Mouse (Mus musculus) midbrain, embryonic 13.5 days (tissue): ENCODE data around the gene 2010109A12Rik. TPM values are rescaled to one million over a fixed set of nuclear protein-coding genes. Genes with fewer than 3 reads are reported as not detected.

Experiments used
- ATAC-seq: fragments of 200-750 bp; cut with Nextera tagmentation; 2 replicates; pipeline ENCODE4 v1.8.0; 2017; ENCODE audit warnings: mild to moderate bottlenecking, moderate TSS enrichment, moderate library complexity
- H3K27ac ChIP-seq: fragments of 300-500 bp; sonication (generic); 2 replicates; pipeline ENCODE4 v1.5.1; 2015; ENCODE audit warnings: inconsistent platforms, mild to moderate bottlenecking, moderate library complexity
- H3K27me3 ChIP-seq: fragments of 300-500 bp; sonication (generic); 2 replicates; pipeline ENCODE4 v1.6.1; 2015; ENCODE audit warnings: mild to moderate bottlenecking, inconsistent platforms
- H3K36me3 ChIP-seq: fragments of 300-500 bp; sonication (generic); 2 replicates; pipeline ENCODE4 v1.6.1; 2015; ENCODE audit warnings: mild to moderate bottlenecking, inconsistent platforms
- H3K4me1 ChIP-seq: fragments of 300-500 bp; sonication (generic); replicated peaks from 2 replicates; pipeline ENCODE4 v1.6.1; 2015; ENCODE audit warnings: inconsistent platforms
- H3K4me2 ChIP-seq: fragments of 300-500 bp; sonication (generic); replicated peaks from 2 replicates; pipeline ENCODE4 v1.6.1; 2015; ENCODE audit warnings: moderate library complexity, mild to moderate bottlenecking, inconsistent platforms
- H3K4me3 ChIP-seq: fragments of 300-500 bp; sonication (generic); replicated peaks from 2 replicates; pipeline ENCODE4 v1.5.1; 2015; ENCODE audit warnings: mild to moderate bottlenecking, inconsistent platforms
- H3K9ac ChIP-seq: fragments of 300-500 bp; sonication (generic); replicated peaks from 2 replicates; pipeline ENCODE4 v1.6.1; 2015; ENCODE audit warnings: mild to moderate bottlenecking, inconsistent platforms
- H3K9me3 ChIP-seq: fragments of 300-500 bp; sonication (generic); 2 replicates; pipeline ENCODE4 v1.6.1; 2016; ENCODE audit warnings: mild to moderate bottlenecking, inconsistent platforms
- WGBS: fragments of 180-500 bp; shearing (Covaris S2); methylation state at CpG from one replicate; pipeline ENCODE4 v1.1.7; 2015; 5-methylcytosine and 5-hydroxymethylcytosine counted together
- polyA plus RNA-seq: library from polyadenylated mRNA; unstranded; fragments of >200 nt; fragmentation: Nextera tagmentation; extraction: Ambion mirVana; gene quantifications from 2 replicates; pipeline ENCODE4 v1.2.1, GENCODE M21; 2015

The 2010109A12Rik gene
- polyA plus RNA-seq, 1 experiment from 2014 or later = 2.4 TPM

DNA sequence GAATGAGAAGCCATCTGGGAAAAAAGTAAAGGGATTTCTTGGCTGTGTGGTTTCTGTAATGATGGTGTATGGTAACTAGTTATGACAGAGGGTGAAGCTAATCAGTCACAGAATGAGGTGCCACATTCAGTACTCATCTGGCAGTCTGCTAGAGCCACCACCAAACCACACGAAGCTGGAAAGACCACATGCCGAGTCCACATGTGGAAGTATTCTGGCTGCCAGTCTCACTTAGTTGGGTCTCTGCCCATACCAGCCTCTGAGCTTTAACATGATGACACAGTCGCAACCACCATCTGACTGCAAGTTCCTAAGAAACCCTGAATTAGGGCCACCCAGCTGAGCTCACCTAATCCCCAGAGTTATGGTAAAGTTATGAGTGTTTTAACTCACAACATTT lies 54.7 kb downstream of the 2010109A12Rik start:
- 71% methylated on average over 3 of the region's 3 CpGs for WGBS
- H3K4me2 ChIP-seq = no peak overlapping the region
- no peak for ATAC-seq
- no peak overlapping the region for H3K27ac ChIP-seq
- H3K4me3 ChIP-seq = no peak overlapping the region
- no peaks in the 10 kb centered on the region for H3K36me3 ChIP-seq
- H3K4me1 ChIP-seq = peaks cover under 1% of the 10 kb centered on the region; the same call in 1 of the 2 replicates
- H3K27me3 ChIP-seq = no peaks in the 10 kb centered on the region
- no peaks in the 10 kb centered on the region for H3K9me3 ChIP-seq
- no peak overlapping the region for H3K9ac ChIP-seq

DNA sequence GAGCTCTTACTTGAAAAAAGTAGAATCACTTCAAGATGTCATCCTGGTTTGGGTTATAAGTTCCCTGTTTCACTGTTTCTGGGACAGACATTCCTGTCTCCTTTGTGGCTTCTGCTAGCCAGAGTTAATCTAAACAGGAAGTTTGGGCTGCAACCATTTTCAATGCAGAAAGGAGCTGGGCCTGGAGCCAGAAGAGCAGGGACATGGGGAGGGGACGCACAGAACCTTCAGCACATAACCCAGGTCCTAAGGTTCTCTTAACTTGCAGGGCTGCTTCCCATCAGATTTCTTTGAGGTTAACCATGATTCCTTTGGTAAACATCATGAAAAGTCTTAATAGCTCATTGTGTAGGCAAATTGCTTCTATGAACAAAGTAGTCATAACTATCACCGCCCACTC lies 56.4 kb downstream of the 2010109A12Rik start:
- Histone ChIP-seq H3K9ac (no peak overlapping the region), H3K4me1 (peaks cover 7% of the 10 kb centered on the region; the same call in 1 of the 2 replicates), H3K4me3 (no peak overlapping the region), H3K27me3 (no peaks in the 10 kb centered on the region), H3K4me2 (no peak overlapping the region), H3K9me3 (no peaks in the 10 kb centered on the region), H3K36me3 (no peaks in the 10 kb centered on the region), H3K27ac (no peak overlapping the region)
- 94% methylated on average over 2 of the region's 2 CpGs for WGBS
- no peak for ATAC-seq

Other genes with a start within 250 kb of the 2010109A12Rik start
- gene Sowahb, start 161.5 kb upstream of the 2010109A12Rik start, polyA plus RNA-seq = 0.06 TPM in 1 of 2 replicates, not detected in the other
- 172 and 173 TPM in 2 replicates for gene Sept11, start 113.1 kb upstream of the 2010109A12Rik start, polyA plus RNA-seq
- gene Ccni, start within 50 bp of the 2010109A12Rik start, polyA plus RNA-seq = 143 and 152 TPM in 2 replicates
- 116 and 126 TPM in 2 replicates for gene Ccng2, start 60.7 kb downstream of the 2010109A12Rik start, polyA plus RNA-seq